Mouse (Mus musculus): ENCODE results near the gene Olfr933.

Gene Olfr933

GRCm38 (mm10) chr9:38972013-38972412 lies at the start of gene Olfr933:
Gene Olfr933, plus strand, starts transcription at chr9:38972313.
- DNase-seq (ENCODE audit: low spot score in 2 of 2) = no peak

DNA sequence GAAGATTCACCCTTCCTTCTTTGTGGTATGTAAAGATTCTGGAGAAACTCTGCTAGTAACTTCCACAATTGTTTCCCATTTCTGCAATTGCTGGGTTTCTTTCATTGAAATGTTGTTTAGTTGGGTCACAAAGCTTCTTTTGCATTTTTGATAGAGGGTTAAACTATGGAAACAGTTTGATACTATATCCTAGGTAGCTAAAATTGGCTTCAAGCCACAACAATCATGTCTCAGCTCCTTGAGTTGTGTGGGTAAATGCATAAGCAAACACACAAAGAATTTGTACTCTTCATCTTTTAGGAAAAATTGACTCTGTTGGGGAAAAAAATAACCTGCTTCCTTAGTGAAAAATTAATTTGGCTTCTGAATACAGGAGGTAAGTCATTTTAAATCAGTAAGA lies 42.6 kb upstream of the Olfr933 start, which contains the start of gene Olfr930:
Gene Olfr930 (plus strand): TSS at position 301 of the 400 bp plus-strand sequence.
- DNase-seq (ENCODE audit: low spot score in 2 of 2) = no peak

DNA sequence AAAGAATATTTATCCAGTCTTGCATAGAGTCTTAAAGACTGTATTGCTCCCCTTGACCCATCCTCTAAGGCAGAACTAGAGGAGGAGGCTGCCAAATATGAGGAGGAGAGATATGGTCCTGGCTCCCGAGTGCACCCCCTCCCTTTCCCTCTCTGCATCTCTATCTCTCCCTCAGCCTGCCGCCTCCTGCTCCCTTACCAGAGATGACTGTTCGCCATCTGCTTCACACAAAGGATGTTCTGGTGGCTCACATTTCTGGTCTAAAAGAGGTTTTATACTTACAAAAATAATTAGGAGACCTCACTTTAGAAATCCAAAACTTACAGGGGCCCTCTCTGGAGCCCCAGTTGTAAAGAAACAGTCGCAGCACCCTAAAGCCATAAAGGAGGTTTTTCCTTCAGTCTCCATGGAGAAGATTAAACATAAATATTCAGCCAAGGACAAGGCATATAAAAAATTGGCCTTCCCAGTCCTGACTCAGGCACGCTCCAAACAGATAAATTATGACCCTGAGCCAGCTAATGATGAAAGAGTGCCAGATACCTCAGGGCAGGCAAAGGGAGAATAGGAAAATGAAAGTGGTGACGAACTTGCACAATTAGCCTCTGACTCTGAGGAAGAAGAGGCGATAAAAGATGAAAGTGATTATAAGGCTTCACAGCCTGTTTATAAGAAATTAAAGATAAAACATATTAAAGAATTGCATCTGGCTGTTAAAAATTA lies 18.6 kb upstream of the Olfr933 start:
- no peak for DNase-seq (ENCODE audit: low spot score in 2 of 2)

DNA sequence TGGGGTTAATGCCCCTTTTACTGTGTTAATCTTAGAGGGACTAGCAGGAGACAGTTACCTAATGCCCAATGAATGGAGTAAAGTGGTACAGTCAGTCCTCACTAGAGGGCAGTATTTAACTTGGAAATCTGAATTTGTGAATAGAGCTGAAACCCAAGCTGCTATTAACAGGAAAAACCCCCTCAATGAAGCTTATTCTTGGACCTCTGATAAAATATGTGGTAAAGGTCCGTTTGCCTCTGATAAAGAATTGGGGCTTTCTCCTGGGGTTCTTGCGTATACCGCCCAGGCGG lies 18.0 kb upstream of the Olfr933 start:
- no peak for DNase-seq (ENCODE audit: low spot score in 2 of 2)

- no peak for DNase-seq (ENCODE audit: low spot score in 2 of 2)
Measured at GRCm38 (mm10) chr9:38988215-38988614, 16.1 kb downstream of the Olfr933 start, which contains the start of gene Olfr934. Gene Olfr934, minus strand, starts transcription at chr9:38988315.

- DNase-seq (ENCODE audit: low spot score in 2 of 2) = no peak
Measured at GRCm38 (mm10) chr9:38999583-38999982, 27.5 kb downstream of the Olfr933 start, which contains the start of gene Olfr935. Gene Olfr935, minus strand, starts transcription at chr9:38999683.

- DNase-seq (ENCODE audit: low spot score in 2 of 2) = no peak
Measured at GRCm38 (mm10) chr9:39023277-39023676, 51.2 kb downstream of the Olfr933 start, which contains the start of gene Olfr146. Gene Olfr146, minus strand, starts transcription at chr9:39023377.
